Mouse (Mus musculus) fibroblast of lung, adult 2 months (primary cell): ENCODE results near the gene Scaf8.
"Not testable (repeated sequence)": the region's sequence is repeated elsewhere in the genome, so short reads cannot be mapped to it uniquely, and the experiment has no call there.

ENCODE experiments used
- DNase-seq: peaks from one replicate; pipeline ENCODE4 v3.0.0-alpha.2; 2011; ENCODE audit warnings: low read depth

Gene Scaf8

DNA sequence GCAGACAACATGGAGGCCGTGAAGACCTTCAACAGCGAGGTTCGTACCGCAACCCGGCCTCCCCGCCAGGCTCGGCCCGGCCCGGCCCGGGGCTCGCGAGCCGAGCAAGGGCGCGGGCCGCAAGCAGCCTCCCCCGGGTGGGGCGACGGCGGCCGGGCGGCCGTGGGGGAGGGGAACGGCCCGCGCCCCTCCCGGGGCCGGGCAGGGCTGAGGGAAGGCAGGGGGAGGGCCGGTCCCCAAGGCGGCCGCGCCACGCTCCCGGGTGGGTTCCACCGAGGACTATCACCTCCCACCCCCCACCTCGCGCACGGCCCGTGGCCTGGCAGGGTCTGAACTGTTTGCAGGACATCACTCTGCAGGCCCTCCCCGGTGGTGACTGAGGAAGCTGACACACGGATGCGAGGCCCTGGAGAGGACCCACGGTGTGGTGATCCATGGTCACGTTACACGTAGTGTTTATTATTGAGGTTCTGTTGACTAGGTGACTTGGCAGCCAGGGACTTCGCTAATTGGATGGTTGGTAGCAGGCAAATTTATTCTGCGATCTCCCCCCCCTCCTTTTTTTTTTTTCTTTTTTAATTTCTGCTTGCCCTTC is 705 bp downstream of the Scaf8 start:
- DNase-seq = peak; percentile 27

GRCm38 (mm10) chr17:3120949-3121348 is 6.2 kb downstream of the Scaf8 start:
- DNase-seq = not testable (repeated sequence)

DNA sequence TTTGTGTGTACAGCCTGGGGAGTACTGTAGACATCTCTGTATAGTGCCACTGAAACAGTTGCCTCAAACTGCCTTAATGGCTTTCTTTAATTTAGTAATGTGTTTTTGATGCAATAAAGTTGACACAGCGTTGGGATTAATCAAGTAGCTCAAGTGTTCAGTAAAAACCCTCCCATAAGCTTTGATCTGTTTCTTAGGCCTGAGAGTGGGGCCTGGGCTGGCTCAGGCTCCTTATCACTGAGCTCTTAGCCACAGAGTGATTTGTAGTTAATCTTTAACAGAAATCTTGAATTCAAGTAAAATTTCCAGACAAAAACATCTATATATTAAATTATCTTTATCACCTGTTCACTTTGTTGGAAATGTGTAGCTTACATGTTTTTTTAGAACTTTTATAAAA is 8.8 kb downstream of the Scaf8 start:
- DNase-seq = not testable (repeated sequence)

GRCm38 (mm10) chr17:3128716-3129115 is 13.9 kb downstream of the Scaf8 start:
- DNase-seq = no peak

- DNase-seq = no peak
Measured at GRCm38 (mm10) chr17:3129791-3130190, 15.0 kb downstream of the Scaf8 start.

GRCm38 (mm10) chr17:3135346-3135745 is 20.6 kb downstream of the Scaf8 start:
- no peak for DNase-seq

- no peak for DNase-seq
Measured at GRCm38 (mm10) chr17:3136127-3136526, 21.4 kb downstream of the Scaf8 start.

DNA sequence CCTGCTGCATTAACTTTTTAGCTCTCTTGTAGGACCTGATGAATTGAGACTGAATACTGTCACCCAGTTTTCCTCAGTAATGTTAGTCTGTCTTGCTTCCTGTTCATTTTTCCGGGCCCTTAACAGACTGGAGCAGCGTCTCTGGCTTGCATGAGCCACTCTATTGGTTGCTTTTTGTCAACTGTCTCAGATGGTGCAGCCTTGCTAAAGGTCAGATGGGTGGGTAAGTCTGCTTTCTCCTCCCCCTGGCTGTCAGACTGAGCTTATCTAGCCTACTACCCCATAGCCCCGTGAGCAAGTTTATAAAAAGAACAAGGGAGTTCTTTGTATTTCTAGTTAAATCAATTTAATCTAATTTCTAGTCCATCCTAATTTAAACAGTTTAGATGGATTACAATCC is 23.6 kb downstream of the Scaf8 start:
- DNase-seq = no peak

DNA sequence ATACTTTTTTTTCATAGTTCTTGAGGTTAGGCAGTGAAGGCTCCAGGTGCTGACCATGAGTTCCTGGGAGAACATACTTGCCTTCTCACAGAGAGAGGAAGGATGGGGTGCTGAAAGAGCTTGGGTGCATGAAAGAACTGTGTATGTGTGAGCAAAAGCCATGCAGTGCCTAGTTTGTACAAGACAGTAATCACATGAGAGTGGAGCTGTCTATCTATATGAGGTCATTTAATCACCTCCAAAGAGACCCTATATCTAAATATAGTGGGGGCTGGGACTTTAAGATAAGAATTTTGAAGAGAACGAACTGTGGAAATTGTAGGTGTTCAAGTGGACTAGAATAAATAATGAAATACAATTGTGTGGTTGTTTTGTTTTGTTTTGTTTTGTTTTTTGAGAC is 25.3 kb downstream of the Scaf8 start:
- DNase-seq = no peak

DNA sequence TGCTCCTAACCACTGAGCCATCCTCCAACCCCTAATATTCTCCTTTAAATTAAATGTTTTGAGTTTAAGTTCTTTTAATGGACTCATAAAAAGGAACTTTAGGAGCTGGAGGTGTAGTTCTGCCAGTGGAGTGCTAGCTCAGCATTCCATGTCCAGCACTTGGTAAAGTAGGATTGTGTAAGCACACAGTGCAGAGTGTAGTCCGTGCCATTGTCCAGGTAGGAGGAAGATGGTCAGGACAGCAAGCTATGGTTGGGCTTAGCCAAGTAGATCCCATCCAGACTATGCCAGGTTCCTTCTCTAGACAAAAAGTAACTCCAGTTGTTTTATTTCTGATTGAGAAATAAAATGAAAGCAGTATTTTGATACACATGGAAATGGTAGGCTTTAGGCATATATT is 34.1 kb downstream of the Scaf8 start:
- DNase-seq = no peak

- DNase-seq = no peak
Measured at GRCm38 (mm10) chr17:3149541-3149940, 34.8 kb downstream of the Scaf8 start.

DNA sequence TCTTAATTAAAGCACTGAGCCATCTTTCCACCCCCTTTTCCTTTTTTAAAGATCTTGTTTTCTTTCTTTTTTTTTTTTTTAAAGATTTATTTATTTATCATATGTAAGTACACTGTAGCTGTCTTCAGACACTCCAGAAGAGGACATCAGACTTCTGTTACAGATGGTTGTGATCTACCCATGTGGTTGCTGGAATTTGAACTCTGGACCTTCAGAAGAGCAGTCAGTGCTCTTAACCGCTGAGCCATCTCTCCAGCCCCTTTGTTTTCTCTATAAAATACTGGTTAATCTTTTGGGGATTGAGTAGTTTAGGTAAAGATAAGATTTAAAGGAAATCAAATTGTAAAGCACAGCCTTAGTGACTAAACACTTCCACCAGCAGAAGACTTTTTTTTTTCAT is 35.9 kb downstream of the Scaf8 start:
- not testable (repeated sequence) for DNase-seq

DNA sequence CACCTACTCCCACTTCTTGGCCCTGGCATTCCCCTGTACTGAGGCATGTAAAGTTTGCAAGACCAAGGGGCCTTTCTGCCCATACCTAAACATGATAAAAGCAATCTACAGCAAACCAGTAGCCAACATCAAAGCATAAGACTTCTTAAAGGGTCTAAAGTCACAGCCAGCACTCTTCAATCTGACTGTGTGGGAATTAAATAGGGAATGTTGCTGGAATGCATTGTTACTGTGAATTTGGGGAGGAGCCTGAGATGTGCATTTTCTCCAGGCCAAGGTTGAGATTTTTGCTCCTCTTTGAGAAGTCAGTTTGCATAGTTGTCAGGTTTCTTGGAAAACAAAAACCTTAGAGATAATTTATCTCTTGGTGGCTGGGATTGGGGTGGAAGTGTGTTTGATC is 36.4 kb downstream of the Scaf8 start:
- DNase-seq = no peak

DNA sequence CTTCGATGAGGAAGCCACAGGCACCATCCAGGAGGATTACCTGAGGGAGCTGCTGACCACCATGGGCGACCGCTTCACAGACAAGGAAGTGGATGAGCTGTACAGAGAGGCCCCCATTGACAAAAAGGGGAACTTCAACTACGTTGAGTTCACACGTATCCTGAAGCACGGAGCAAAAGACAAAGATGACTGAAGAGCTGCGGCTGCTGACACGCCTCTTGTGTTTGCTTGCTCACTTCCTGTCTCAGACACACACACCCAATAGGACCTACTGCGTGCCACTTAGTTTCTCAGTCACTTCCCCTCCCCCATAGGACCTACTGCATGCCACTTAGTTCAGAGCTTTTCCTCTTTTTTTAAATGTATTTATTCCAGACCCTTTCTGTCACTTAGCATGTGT is 41.4 kb downstream of the Scaf8 start:
- DNase-seq = not testable (repeated sequence)

GRCm38 (mm10) chr17:3157016-3157415 is 42.2 kb downstream of the Scaf8 start:
- no peak for DNase-seq

DNA sequence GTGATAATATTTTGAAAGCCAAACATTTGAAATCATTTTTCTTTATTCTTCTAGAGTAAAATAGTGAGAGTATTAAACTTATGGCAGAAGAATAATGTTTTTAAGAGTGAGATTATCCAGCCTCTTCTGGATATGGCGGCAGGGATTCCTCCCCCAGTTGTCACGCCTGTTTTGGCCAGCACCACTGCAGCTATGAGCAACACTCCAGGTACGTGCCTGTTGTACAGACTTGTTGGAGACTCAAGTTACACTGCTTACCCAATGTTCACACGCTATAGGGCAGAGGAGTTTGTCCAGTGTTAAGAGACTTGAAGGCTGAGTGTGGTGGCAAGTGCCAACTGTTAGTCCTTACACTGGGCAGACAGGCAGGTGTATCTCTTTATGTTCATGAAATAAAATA is 48.1 kb downstream of the Scaf8 start:
- no peak for DNase-seq

DNA sequence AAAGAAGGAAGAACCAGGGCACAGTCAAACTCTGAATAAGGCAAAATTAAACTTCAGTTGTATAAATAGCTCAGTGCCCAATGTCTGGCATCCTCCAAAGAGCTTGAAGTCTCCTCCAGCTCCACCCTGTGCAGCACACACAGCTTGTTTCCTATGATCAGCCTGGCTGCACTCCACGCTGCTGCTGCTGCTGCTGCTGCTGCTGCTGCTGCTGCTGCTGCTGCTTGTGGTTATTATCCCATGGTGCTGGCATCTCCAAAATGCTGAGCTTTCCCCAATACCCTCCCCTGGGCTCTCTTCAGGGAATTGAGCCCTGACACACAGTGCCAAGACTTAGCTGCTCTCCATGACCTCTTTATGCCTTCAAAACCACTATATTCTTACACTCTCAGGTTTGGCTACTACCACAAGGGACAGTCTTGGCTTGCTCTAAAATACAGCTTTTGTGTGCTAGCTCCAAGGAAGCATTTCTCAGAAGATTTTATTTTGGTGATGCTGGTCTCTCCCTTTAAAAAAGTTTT is 65.7 kb downstream of the Scaf8 start:
- peak; percentile 43 for DNase-seq

GRCm38 (mm10) chr17:3195483-3195882 is 80.7 kb downstream of the Scaf8 start:
- DNase-seq = not testable (repeated sequence)

GRCm38 (mm10) chr17:3200328-3200727 is 85.6 kb downstream of the Scaf8 start:
- DNase-seq = peak; percentile 93

- DNase-seq = no peak
Measured at GRCm38 (mm10) chr17:3203916-3204315, 89.1 kb downstream of the Scaf8 start.

- DNase-seq = no peak
Measured at GRCm38 (mm10) chr17:3204826-3205405, 90.1 kb downstream of the Scaf8 start.

GRCm38 (mm10) chr17:3206527-3207398 is 92.0 kb downstream of the Scaf8 start:
- DNase-seq = no peak
